Mouse (Mus musculus) 3134 (cell line): ENCODE results near the gene Fmnl2.

Source experiments
- DNase-seq: peaks from one replicate; pipeline ENCODE4 v3.0.0-alpha.2; 2011; ENCODE audit warnings: low spot score; ENCODE audit not compliant: insufficient read length; ENCODE audit errors: extremely low read depth

Gene Fmnl2

DNA sequence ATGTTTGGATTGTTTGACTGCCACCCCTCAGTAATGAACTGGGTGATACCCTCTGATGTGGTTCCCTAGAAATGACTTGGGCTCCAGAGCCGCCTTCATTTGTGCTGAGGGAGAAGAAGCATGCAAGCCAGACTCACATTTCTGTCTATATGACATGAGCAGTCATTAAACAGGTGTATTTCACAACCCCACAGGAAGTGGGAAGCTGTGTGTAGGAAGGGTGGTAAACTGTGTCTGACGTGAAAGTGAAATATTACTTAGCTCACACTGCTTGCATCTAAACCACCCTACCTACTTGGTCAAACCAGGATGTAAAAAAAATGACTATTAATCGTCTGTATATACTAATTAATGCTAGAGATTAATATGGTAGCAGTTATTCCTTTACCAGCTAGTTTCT, 231.1 kb downstream of the Fmnl2 start:
- no peak for DNase-seq

DNA sequence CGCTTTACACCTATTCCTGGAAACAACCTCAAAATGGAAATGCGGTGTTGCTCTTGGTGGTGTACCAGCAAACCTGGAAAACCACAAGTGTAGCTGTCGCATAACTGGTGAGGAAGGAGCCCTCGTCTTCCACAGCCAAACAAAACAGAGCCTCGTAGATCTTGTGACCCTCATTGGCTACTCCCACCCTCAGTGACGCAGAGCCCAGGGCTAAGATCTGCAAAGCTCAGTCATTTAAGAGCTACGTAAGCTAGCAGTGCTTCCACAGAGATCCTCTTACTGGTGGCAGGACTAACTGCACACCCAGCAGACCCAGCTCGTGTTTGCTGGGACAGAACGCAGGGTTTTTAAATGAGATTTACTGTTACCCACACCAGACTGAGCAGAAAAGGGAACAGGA, 237.4 kb downstream of the Fmnl2 start:
- no peak for DNase-seq

DNA sequence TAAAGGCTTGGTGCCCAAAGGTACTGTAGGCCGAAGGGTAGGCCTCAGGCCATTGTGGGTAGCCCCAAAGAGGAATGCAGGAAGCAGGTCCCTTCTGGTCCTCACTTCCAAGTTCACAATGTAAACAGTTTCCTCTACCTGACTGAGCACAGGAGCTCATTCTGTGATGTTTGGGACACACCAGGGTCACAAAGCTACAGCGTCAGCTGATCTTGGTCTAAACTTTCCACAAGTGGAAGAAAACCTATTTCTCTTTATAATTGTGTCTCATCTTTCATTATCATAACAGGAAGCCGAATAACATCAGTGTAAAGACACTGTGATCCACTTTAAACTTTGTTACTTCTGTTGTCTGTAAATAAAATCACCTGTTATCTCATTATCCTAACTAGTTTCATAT, 237.8 kb downstream of the Fmnl2 start:
- DNase-seq, result no peak

DNA sequence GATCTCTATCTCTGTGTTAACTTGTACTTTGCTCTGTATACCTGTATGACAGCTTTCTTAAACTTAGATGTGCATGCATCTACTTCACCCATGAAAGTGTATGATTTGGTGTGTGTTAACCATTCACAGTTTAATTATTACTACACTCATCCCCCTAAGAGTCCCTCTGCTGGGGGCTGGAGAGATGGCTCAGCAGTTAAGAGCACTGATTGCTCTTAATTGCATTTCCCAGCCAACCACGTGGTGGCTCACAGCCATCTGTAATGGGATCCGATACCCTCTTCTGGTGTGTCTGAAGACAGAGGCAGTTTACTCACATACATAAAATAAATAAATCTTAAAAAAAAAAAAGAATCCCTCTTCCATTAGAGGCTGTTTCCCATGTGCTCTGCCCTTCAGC, 242.4 kb downstream of the Fmnl2 start:
- no peak for DNase-seq

DNA sequence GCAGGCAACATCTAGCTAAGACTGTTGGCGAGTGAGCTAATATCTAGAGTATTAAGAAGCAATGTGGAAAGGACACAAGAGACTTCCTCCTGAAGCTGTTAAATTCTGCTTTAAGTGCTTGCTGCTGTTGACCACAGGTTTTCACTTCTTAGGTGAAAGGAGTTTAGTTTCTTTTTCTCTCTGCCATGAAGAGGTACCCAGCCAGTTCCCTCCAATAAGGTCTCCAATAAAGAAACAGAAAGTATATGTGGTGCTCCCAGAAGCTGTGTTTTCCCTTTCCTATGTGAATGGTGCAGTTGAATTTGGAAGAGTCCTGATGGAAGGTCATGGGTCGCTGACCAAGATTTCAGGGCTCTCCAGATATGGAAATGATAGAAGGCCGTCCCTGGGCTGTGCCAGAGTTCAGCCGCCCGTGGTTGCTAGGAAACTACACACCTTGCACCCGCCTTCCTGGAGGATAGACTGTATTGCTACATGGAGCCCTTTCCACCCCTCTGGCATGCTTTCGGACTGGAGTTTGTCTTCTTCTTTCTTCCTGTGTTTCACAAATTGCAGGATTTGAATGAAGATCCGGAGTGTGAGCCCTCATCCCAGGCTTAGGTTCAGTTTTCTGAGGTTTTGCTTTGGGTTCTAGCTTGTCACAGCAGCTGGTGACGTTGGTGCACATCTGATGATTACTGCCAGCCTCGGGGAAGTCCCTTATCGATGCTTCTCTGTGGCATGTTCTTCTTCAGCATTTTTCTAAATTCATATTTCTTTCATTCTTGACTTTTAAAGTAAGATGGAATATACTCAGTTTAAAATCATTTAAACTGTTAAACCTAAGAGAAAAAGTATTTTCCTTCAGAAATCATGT, 244.5 kb downstream of the Fmnl2 start:
- DNase-seq, result no peak

DNA sequence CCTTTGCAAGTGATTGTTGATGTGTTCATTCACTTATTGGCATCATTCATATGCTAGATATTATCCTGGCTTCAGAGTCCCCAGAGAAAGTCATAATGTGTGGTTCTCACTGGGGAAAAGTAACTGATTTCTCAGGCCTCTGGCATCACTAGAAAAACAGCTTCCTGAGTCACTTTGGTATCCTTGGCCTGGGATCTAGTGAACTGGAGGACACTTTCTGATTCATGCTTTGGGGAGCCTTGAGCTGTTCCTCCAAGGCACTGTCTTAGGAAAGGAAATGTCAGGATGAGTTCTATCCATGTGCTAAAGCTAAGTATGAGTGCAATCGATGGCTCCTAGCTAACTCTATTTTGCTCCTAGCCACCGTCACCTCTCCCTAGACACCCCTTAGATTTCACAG, 245.2 kb downstream of the Fmnl2 start:
- no peak for DNase-seq

DNA sequence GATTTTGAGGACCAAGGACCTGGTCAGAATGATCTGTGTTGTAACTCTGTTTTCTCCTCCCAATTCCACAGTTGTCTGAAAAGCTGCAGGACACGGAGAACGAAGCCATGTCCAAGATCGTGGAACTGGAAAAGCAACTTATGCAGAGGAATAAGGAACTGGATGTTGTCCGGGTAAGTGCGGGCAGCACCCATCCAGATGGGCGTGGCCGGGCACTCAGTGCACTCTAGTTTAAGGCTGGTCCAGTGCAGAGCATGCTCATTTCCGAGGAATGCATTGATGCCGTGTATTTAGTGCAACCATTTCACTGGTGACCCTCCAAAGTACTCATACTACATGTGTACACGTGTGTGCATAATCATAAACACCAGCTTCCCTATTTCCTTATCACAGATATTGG, 247.7 kb downstream of the Fmnl2 start:
- DNase-seq, result no peak

DNA sequence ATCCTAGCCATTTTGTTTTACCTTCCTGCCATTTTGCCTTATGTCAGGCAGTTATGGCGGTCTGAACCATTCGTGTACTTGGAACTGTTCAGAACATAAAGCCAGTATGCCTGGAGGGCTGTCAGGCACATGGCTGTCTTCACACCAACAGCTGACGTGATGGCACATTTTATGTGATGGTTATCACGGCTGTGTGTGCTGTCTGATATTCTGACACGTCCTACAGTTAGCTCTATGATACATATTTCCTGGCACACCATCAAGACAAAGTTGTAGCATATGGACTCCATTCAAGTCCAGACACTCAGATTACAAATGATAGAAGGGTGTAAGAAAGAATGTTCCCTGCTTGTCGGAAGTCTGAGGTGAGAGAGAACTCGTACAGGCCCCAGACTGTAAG, 248.4 kb downstream of the Fmnl2 start:
- DNase-seq, result no peak

DNA sequence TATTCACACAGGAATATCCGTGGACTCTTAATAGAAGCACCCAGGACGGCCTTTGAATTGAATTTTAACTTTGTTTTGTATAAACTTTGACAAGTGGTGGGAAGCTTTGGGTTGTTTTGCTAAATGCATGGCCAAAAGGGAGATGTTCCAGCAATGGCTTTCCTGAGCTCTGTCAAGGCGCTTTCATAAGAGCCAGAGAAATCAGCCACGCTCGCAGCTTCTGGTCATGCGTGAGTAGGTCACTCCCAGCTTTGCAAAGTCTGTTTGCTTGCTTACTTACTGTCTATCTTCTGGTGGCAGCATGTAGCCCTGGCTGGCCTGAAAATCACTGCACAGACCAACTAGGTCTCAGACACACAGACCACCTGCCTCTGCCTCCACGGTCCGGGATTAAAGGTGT, 248.8 kb downstream of the Fmnl2 start:
- no peak for DNase-seq

DNA sequence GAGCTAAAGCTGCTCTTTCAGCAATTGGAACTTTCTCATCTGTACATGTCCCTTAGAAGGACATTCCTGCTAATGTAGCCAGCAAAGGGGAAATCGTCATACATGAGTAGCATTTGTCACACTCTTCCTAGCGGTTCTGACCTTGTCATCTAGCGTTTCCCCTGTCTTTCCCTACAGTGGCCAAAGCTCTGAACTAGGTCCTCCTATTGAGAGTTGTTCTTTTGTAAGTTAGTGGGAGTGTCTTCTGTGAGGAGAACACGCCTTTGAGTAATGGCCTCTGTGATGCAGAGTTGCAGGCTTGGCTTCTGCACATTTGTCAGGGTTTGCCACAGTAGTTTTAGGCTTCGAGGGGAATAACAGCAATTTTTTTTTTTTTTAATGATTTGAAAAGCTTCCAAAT, 250.9 kb downstream of the Fmnl2 start:
- no peak for DNase-seq

DNA sequence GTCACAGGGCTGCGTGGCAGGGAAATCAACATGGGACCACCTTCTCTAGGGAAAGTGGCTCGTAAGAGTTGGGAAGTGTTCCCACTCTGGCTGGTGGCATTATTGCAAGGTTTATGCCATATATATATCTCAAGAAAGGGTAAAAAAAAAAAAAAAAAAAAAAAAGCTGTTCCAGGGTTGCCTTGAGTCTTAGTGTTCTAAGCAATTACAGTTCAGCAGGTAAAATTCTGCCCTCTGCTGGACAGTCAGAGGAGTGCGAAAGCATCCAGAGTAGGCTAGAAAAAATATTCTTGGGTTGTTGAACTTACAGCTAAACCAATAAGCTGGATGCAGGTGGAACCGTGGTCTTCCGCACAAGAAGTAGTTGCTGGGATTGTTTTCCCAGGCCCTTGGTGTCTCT, 264.1 kb downstream of the Fmnl2 start:
- peak; percentile 23 for DNase-seq

DNA sequence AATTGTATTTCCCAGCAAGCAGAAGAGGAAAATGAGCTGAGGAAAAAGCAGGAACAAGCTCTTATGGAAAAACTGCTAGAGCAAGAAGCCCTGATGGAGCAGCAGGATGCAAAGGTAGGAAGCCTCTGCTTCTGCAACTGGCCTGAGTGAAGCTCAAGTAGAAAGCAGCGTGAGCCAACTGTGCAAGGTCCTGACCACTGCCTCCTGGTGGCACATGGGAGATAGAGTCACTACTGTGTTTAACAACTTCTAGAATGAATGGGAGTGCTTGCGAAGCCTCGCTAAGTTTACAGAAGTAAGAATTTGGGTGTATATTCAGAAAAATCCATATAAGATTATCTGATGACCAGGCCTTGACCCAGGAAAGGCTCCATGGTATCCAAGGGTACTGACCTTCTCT, 268.3 kb downstream of the Fmnl2 start:
- DNase-seq, result no peak

DNA sequence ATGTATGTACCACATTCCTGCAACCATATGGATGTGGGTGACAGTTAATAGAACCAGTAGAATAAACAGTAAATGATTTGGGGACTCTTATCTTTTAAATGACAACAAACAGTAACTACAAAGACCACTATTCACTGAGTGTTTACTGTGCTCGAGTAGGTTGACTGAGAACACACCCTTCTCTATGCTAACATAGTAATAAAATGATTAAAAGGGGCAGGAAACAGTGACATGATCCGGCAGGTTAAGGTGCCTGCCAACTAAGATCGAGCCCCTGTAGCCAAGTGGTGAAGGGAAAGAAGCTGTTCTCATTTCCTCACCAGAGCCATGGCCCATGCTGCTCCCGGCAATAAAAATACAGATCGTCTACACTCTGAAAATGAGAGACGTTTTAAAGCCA, 271.4 kb downstream of the Fmnl2 start:
- no peak for DNase-seq

DNA sequence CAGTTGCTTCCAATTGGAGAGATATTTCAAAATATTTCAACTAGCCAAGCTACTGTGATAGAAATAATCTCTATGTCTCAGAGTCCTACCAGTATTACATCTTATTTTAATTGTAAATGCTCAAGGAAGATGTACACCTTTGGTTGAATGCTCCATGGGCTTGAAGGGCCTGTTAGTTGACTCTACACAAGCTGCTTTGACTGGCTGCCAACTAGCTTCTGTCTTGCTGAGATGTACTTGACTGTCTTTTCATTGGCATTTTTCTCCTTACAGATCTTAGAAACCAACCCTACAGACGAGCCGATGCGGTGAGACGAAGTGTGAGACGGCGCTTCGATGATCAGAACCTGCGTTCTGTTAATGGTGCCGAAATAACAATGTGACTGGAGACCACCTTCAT, 273.9 kb downstream of the Fmnl2 start:
- no peak for DNase-seq

DNA sequence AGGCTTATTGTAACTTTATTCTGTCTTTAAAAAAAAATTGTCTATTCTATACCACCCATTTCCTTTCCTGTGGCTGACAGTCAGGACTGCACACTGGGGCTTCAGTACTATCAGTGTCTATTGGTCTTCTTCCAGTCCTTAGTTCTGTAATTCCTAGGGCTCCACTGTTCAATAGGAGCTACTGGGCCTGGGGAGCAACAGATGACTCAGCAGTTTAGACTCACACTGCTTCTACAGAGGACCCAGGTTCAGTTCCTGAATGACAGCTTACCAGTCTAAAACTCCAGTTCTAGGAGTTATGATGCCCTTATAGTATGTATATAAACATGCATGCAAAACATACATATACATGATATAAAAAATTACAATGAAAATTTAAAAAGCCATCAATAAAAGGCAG, 289.2 kb downstream of the Fmnl2 start:
- DNase-seq, result no peak

DNA sequence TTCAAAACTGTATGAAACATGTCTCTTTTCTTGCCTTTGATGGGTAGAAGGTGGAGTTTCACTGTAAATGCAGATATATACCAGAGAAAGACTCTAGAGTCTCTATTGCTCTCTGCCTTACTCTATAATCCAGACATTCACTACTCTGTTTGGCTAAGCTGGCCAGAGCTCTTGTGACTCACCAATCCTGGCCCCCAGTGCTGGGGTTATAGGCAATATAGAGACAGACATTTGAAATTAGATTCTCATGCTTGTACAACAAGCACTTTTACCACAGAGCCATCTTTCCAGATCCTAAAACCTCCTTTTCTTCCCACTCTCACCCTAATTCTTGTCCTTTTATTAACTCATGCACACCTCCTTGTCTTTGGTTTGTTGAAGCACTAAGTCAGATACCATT, 316.3 kb downstream of the Fmnl2 start:
- no peak for DNase-seq

DNA sequence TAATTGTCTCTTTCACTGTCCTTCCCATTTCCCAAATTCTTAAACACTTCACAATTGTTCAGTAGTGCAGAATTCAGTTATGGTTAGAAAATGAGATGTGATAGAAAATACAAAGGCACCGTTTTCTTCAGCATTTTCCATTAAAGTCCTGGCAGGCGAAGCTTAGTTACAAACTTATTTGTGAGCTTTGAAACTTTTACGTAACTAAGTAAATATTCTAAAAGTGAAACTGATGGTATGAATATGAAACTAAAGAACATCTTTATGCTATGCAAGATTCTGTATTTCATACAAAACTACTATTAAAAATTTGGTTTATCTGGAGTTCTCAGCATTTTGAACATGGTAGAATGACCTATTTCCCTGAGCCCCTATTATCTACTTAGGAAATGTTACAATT, 321.3 kb downstream of the Fmnl2 start:
- no peak for DNase-seq

DNA sequence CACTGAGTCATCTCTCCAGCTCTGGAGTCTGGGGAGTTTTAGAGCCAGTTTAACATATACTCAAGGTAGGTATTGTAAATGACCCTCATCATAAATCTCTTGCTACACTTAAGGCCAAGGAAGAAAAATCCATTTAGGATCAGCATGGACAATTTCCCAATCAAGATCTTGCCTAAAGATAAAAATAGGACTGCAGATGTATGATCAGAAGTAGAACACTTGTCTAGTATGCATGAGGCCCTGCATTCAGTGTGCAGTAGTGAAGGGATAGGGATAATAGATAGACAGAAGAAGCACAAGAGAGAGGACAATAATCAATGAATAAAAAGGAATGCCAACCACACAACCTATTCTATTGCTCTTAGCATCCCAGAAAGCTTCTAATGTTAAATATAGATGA, 322.2 kb downstream of the Fmnl2 start:
- no peak for DNase-seq
